Mouse (Mus musculus) right cerebral cortex, postnatal 14 days (tissue): ENCODE results near the gene Eci1.
"Not testable (repeated sequence)": the region's sequence is repeated elsewhere in the genome, so short reads cannot be mapped to it uniquely, and the experiment has no call there.

Experiments
- DNase-seq: peaks from one replicate; pipeline ENCODE4 v3.0.0; 2022

Eci1 gene

DNA sequence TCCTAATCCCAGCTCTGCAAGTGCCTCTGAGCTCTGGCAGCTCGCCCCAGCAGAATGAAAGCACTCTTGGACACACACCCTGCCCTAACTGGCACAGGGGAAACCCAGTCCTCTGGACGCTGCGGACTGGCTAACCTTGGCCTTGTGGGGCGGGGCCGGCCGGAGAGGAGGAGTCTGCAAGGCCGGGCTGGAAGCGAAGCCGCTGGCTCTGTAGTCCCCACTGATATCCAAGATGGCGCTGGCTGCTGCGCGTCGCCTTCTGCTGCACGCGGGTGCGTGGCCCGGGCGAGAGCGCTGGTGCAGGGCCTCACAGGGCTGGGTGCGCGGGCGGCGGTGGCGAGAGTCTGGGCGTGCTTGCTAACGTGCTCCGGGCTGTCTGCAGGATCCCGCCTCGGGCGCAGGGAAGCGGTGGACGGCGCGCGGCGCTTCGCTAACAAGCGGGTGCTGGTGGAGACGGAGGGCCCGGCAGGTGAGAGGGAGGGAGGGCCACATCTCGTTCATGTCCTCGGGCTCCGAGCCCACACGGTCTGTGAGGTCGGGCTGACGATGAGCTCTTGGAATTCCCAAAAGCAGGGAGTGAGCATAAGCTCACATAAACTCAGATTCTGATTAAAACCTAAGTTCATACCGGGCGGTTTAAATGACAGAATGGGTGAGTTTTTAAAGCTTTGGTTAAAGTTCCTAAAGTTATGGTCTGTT is at the start of gene Eci1:
TSS of gene Eci1 (plus strand) at position 171 of the 699 bp plus-strand sequence.
- DNase-seq, result peak; percentile 84

DNA sequence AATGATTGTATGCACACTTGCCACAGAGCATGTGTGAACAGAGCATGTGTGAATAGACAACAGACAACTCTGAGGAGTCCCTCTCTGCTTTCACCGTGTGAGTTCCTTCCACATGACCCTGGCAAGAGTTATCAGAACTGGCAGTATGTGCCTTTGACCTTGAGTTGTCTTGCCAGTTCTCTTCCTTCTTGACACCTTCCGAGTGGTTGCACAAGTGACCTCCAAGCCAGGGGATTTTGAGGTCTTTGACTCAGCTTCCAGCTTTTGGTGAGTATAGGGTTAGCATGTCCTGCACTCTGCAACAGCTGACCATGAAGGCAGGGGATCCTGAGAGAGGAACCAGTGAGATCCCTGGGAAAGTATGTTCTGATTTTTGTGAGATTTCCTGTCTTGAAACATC is 47.9 kb upstream of the Eci1 start:
- no peak for DNase-seq

DNA sequence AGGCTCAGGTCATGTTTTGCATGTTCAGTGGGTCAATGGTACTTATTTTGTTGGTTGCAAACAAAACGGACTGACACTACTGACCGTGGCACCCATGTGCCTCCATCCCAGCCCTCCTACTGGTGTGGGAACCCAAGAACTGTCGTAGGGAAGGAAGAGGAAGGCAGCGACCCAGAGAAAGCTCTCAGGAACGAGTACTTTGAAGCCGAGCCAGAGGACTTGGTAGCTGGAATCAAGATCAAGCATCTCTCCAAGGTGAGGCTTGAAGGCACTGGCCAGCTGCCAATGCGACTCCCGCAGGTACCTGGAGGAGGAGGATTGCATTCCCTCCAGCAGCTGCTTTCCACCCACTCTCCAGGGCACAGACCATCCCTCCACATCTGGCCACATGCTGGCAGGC is 42.7 kb upstream of the Eci1 start:
- no peak for DNase-seq

DNA sequence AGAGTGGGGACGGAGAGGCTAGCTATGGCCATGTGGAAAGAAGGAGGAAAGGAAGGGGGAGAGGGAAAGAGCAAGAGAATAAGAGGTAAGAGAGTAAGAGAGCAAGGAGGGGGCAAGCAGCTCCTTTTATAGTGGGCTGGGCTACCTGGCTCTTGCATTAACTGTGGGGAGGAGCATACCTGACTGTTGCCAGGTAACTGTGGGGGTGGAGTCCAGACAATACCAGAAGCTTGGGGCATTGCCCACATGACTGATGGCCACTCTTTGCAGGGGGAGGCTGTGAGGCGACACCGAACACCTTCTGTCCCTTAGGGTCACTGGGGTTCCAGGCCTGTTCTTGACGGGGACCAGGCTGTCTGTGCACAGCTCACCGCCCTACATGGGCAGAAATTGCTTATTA is 37.7 kb upstream of the Eci1 start:
- DNase-seq, result no peak

DNA sequence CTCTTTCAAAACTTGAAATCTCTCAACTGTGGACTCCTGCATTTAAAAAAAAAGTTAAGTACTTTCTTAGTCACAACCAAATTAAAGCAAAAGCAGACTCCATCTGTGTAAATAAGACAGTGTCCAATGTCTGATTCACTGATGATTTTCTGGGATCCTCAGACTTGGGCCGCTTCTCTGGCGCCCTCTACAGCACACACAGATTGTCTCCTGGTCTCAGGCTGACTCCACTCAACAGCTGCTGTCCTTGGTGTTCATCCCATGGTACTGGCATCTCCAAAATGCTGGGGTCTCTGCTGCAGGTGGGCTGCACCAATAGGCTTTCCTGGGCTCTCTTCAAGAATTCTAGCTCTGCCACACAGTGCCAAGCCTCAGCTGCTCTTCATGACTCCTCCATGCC is 36.6 kb upstream of the Eci1 start:
- DNase-seq, result peak; percentile 58

DNA sequence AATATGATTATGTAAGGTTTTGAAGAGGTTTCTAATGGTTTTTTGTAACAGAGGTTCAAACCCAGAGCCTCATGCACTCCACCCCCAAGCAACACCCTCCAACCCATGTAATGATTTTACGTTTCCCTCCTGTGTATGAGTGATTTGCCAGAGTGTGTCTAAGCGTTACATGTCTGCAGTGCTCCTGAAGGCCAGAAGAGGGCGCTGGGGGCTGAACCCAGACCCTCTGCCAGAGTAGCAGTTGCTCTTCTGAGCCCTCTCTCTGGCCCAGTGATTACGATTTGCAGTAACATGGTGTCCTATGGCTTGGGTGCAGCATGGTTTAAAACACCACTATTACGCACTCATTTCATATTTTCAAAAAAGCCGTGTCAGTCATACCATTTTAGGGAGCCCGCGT is 35.3 kb upstream of the Eci1 start:
- DNase-seq, result no peak

DNA sequence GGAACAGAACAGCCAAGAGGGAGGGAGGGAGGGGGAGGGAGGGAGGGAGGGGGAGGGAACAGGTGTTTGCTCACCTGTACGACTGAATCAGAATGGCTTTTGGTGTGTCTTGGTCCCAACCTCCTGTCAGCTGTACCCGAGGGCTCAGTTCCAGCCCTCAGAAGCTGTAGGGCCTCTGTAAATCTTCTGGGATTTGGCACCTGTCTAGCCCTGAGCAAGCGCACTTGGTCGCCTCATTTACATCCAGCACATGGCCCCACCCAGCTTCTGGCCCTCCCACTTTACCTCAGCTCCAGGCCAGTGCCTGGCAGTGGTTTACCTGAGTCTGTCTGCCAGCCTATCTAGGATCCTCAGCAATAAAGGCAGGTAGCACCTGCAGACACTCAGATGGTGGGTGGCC is 32.9 kb upstream of the Eci1 start:
- DNase-seq, result no peak

DNA sequence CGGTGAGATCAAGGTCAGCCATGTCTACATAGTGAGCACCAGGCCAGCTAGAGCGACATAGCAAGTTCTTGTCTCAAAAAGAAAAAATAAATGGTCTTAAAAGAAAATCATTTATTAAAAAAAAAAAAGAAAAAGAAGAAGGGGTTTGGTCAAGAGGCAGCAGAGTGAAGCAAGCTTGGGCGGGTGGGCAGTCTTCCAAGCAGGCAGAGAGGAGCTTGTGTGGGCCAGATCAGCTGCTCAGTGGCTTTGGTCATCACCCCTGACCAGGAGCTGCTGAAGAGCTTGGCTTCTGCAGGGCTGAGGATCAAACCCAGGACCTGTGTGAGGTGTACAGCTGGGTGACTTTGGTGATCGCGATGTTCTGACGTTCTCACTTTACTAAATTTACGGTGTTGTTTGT is 32.0 kb upstream of the Eci1 start:
- DNase-seq, result no peak

DNA sequence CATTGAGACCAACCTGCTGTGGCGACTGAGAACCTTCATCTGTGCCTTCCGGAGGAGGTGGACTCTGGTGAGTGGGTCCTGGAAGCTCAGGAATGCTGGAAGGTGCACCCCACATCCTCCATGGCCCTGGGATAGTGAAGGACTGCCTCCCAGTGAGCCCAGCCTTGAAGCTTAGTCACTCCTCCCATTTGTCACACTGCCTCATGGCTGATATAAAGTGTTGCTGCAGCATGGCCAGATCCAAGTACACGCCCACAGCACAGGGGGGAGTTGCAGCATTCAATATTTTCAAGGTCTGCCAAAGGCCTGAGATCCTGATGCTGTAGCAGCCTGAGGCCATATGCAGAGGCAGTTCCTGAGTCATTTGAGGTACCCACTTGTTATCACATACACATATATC is 24.1 kb upstream of the Eci1 start:
- DNase-seq, result no peak

DNA sequence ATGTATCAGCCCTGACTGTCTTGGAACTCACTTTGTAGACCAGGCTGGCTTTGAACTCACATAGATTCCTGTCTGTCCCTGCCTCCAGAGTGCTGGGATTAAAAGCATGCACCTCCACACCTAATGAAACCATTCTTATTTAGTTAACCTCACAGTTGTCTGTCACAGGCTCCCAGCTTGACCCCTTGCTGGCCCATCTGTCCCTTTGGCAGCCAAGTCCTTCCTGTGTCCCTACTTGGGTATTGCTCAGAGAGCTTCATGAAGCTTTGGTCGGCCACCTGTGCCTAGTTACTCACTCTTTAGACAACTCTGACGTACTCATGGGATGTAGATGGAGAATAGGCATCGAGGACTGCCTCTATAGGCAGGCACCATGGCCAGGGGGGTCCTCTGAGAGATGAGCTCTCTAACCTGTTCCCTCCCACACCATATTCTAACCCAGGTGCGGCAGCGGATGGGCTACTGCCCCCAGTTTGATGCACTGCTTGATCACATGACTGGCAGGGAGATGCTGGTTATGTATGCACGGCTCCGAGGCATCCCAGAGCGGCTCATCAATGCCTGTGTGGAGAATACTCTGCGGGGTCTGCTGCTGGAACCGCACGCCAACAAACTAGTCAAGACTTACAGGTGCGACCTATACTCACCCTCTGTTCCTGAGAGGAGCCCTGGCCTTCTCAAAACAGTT is 19.2 kb upstream of the Eci1 start:
- DNase-seq, result no peak

DNA sequence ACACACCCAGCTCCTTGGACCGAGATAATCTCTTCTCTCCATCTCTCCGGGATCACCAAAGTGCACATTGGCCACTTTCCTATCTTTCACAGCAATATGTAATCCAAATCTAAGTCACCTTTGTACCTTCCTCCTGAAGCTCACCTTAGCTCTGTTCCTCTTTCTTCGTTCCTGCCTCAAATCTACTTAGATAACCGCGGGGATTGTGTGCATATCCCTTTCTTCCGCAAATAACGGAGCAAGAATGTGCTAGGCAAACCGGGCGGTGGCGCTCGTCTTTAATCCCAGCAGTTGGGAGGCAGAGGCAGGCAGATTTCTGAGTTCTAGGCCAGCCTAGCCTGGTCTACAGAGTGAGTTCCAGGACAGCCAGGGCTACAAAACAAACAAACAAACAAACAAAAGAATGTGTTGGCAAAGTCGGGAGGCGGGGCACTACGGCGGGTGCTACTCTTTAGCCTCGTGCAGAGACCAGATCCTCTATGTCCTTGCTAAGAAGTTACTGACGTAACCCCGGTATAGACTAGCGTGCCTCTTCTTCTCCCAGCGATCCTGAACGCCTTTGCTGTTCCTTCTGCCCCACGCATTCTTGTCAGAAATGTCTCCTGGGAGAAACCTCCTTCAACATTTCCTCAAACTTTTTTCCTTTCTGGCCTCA is 12.8 kb upstream of the Eci1 start:
- DNase-seq, result no peak

DNA sequence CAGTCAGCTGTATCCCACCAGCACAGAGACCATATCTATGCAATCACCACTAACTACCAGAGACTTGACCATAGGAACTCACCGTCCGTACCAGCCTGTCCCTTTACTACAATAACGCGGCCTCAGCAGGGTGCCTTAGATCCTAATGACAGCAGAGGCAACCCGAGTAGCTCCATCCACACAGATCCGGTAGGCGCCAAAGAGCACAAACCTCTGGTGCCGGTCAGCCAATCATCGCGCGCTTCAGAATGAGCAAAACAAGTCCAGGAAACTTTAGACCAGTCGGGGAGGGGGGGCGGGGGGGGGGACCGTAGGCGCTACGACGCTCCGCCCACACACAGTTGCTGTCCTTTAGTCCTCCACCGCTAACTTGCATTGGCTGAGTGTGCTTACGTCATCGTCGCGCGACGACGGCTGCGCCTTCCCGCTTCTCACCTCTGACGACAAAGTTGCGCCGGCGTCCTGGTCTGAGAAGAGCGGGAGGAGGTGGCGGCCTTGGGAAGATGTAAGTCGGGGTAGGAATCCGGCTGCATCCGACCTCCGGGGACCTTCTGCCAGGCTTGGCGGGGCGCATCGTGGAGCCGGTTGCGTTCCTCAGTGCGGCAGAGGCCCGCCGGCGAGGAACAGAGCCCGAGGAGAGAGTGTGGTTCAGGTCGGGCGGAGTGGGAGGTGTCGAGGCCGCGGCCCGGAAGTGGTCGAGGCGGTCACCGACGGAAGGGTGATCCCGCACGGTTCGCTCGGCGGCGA is 12.0 kb upstream of the Eci1 start, which contains the start of gene Rnps1:
TSS of gene Rnps1 (plus strand) at position 336 of the 747 bp plus-strand sequence.
- DNase-seq, result peak; percentile 92

DNA sequence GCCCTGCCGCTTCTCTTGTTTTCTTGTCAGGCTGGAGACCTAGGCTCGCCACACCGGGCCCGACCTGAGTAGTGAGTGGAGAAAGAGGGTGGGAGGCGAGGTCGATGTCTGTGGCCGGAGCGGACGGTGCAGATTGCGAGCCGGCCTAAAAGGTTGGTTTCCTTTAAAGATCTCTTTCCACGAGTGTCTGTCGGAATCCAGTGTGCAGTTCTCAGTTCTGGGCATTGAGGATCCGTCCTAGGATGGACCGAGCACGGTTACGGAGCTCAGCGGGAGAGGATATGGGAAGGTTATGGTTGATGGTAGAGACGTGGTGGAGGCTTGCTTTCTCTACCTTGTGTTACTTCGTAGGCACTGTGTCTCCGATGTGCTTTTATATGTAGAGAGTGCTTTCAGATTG is 11.4 kb upstream of the Eci1 start:
- DNase-seq, result no peak

DNA sequence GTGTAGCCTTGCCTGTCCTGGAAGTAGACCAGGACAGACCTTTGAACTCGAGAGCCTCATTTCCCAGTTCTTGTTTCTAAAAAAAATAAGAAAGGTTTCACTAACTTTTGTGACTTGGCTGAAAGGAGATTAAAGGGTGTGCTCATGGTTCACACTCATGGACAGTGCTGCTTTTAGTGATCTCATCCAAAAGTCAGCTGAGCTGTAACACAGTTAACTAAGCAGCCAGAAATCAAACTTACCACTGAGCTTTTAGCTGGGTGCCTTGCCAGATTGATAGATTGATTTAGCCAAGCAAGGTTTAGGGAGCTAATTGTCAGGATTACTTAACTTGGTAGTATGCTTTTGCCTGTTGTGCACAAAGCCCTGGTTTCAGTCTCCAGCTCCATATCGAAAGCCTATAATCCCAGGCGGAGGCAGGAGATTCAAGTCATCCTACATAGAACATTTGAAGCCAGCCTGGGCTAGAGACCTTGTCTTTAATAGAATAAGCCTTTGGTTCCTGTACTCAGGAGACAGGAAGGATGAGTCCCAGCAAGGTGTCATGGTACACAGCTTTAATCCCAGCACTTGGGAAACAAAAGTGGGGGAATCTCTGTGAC is 10.3 kb upstream of the Eci1 start:
- no peak for DNase-seq

DNA sequence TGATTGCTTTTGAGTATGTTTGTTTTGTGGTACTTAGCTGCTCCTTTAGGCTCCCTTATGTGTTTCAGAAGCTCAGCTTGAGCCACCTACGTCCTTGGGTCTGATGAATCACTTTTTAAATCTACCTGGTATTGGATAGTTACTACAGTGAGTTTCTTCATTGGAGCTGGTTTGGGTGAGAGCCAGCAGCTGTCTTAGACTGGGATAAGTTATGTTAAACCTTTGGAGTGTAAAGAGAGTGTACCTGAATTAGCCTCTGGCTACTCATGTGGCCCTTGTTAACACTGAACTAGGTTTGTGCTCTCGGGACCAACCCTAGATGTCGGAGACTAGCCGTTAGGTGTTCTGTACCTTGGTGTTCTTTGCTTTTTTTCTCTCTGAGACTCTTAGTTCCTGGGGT is 3.3 kb upstream of the Eci1 start:
- DNase-seq, result no peak

DNA sequence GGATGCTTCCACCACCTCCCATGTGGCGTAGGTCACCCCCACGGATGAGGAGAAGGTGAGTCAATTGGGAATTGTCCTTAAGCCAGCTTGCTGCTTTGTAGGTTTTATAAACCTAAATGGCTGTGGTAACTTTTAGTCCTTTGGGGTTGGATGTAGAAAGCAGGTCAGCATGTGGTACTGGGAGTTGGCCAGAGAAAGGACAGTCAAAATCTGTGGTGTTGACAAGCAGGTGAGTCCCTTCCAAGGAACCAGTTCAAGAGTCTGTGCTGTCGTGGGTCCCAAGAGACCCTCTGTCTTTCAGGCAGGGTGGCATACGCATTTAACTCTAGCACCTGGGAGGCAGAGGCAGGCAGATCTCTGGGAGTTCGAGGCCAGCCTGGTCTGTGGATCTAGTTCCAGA is 2.0 kb upstream of the Eci1 start:
- no peak for DNase-seq

DNA sequence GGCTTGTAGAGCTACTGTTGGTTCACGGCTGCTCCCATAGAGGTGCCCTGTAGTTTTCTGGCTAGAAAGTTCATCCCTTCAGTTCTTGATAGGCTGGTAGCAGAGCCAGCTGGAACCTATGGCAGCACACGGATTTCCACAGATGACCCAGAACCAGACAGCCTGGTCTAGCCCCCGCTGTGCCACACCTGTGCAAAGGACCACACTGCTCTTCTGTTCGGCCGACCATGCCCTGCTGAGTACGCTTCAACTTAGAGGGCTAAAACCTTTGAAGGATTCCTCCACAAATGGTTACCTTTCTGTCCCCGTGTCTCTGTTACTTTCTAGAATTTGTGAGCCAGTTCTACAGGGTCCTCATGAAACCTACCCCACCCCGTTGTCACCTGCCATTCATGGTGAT is 1.1 kb upstream of the Eci1 start:
- DNase-seq, result not testable (repeated sequence)

DNA sequence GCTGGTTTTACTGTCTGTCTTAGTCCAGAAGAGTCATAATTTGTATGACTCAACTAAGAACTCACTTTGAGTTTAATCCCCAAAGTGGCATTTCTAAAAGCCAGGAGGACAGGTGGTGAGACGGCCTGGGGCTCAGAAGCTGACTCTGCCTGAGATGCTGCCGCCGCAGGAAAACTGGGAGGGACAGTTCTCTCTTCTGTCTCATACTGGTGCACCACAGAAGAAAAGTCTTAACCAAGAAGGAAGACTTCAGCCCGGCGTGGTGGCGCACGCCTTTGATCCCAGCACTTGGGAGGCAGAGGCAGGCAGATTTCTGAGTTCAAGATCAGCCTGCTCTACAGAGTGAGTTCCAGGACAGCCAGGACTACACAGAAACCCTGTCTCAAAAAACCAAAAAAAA is 536 bp upstream of the Eci1 start:
- no peak for DNase-seq

DNA sequence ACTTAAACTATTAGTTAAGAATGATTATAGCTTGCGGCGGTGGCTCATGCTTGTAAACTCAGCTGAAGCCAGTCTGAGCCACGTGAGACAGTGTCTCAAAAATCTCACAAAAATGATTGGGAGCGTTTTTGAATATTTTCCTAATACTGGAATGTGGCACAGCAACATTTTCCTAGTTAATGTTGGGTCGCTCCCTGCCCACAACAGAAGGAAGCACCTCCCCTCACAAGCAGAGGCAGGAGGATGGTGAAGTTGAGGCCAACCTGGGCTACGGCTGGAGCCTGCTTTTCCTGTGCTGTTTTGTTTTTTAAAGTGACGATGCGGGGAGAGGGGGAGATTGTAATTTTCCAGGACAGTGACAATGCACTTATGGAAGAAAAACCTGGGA is 723 bp downstream of the Eci1 start:
- DNase-seq, result no peak

DNA sequence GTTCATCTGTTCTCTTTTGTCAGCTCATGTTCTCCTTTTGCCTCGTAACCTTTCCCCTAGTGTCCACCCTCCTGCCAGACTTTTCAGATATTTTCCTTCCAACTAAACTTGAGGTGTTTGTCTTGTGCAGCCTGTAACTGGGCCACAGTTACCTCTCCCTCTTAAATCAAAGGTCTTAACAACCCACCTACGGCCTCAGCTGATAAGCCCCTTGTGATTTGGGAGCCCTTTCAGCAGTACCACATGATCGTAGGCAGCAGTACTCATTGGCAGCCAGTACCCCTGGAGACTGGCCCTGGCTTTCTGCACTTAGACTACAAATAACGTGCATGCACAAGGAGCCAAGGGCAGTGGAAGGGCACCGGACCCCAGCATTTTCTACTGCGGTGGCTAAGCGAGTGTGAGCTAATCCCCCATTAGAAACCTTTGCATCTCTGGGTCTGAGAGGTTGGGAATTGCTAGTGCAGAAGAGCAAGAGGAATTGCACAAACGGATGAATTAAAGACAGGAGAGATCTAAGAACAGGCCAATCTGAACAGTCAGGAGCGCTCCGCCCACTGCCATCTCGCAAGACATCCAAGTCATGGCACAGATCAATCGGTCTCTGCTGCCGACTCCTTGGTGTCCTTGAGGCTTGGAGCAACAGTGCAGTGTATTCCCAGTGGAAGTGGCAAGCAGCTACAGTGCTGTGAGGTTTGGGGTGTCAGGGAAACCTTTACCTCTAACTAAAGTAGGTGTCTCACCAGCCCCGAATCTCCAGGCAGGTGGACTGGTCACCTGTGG is 3.0 kb downstream of the Eci1 start:
- DNase-seq, result no peak

DNA sequence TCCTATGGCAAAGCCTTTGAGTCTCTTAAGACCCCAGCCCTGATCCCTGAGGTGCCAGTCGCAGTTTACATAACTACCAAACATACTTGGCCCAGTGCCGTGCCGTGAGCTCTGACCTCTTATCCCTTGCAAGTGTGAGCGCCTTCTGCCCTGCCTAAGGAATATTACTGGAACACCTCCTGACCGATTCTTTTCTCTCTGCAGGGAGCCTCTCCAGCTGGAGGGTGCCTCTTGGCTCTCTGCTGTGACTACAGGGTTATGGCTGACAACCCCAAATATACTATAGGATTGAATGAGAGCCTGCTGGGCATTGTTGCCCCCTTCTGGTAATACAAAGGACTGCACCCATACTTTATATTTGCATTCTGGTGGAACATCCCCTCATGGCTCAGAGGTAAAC is 10.6 kb downstream of the Eci1 start:
- DNase-seq, result no peak

DNA sequence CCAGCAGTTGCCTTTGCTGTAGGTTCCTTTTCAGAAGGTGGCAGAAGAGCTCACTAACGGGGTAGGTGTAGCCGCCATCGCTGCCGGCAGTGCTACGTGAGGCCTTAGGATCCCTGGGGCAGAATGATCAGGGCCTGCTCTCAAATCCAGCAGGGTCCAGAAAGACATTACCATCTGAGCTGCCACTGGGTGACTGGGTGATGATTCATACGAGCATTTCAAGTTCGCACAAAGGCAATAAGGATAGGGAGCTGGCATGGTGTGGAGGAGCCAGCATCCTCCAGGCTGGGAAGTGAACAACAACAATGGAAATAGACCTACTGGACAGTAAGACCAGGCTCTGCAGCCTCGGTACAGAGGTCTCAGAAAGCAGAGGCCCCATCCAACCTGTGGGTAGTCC is 13.9 kb downstream of the Eci1 start:
- no peak for DNase-seq
